Mouse (Mus musculus): ENCODE data around the gene Emsy.

Emsy gene

DNA sequence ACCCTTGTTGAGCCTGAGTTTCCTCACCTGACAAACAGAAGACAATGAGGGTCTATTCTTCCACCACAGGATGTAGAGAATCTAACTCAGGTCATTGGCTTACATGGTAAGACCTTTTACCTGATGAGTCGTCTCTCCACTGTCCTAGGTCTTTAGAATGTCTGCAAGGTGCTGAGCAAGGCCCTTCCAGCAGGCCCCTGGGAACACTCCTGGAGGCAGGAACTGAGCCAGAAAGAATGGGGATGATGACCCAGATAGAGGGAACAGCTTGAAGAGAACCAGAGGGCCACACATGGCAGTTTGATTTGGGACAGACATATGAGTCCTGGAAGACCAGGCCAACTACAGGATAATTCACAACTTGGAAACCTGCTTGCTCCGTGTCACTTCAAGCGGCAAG, 114.3 kb downstream of the Emsy start:
- no peak for DNase-seq (ENCODE audit: low spot score)

DNA sequence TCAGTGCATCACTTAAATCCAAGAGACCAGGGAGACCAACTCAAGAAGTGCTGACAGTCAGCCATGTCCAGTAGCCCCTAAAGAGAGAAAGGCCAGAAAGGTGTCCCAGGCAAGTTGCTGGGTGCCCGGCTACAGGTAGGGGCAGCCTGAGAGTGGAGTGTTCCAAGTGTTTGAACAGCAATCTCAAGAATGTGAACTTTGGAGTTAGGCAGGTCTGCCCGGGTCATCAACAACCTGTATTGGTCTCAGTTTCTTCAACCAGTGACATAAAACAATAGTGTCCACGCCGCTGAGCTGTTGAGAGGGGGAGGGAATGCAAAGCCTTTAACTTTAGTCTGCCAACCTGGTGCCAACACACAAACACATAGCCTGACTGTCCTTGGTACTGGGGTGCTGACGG, 115.0 kb downstream of the Emsy start:
- peak; percentile 59 for DNase-seq (ENCODE audit: low spot score)

GRCm38 (mm10) chr7:98540879-98541278, 115.7 kb downstream of the Emsy start:
- no peak for DNase-seq (ENCODE audit: low spot score)

- no peak for DNase-seq (ENCODE audit: low spot score)
Measured at GRCm38 (mm10) chr7:98537967-98538573, 118.5 kb downstream of the Emsy start.

- no peak for DNase-seq (ENCODE audit: low spot score)
Measured at GRCm38 (mm10) chr7:98537210-98537966, 119.2 kb downstream of the Emsy start.
